ENCODE assay signal across 7 mouse cellular contexts in genomic region chr7:143086366-143086765, GRCm38 (mm10). TPM values are rescaled to one million over a fixed set of nuclear protein-coding genes. Genes with fewer than 3 reads are reported as not detected.
A peak's percentile ranks its signal among the peaks of the same experiment; 100 is the strongest.
DNase-seq lines count a peak whose midpoint lies in the region; ATAC-seq and TF ChIP-seq lines count a peak whose summit lies in the region.

No protein-coding gene starts in this region.

- TF ChIP-seq CTCF in CH12.LX (conservative IDR thresholded peaks at IDR 0.05 in 1 of 2, IDR thresholded peaks at IDR 0.05 in 1 of 2; ENCODE audit: low read depth in 2 of 2, low read length in 2 of 2), result peak; percentile 84 to 97

- H3K36me3 ChIP-seq in CH12.LX (replicated peaks in 1 of 2; ENCODE audit: control insufficient read depth in 1 of 2, insufficient read depth in 1 of 2, low read length in 1 of 2), result no peaks in the 10 kb centered on the region
- H3K36me3 ChIP-seq in heart, embryonic 15.5 days, result no peaks in the 10 kb centered on the region

- no peak overlapping the region for H3K9ac ChIP-seq in CH12.LX (ENCODE audit: insufficient read depth, low read depth)
- H3K9ac ChIP-seq in heart, embryonic 15.5 days, result peak overlapping the region; percentile 50; the same call in 1 of the 2 replicates

- no peaks in the 10 kb centered on the region for H3K79me2 ChIP-seq in CH12.LX (replicated peaks; ENCODE audit: control insufficient read depth, extremely low read depth, insufficient read depth, poor library complexity, severe bottlenecking)

- no peak for ATAC-seq in heart, embryonic 15.5 days (replicated peaks; ENCODE audit: insufficient number of reproducible peaks, insufficient read depth, low FRiP score, low read depth)

- no peaks in the 10 kb centered on the region for H3K9me3 ChIP-seq in CH12.LX (replicated peaks; ENCODE audit: low read length)
- H3K9me3 ChIP-seq in heart, embryonic 15.5 days (replicated peaks), result no peaks in the 10 kb centered on the region

- H3K4me1 ChIP-seq in CH12.LX (ENCODE audit: control insufficient read depth in 1 of 2, insufficient read depth in 2 of 2), result peaks cover 10 to 33% of the 10 kb centered on the region in 2 experiments
- H3K4me1 ChIP-seq in heart, embryonic 15.5 days (replicated peaks), result peaks cover 14% of the 10 kb centered on the region

- 42% methylated on average over 2 of the region's 2 CpGs for WGBS in heart, embryonic 15.5 days

- H3K27ac ChIP-seq in CH12.LX (ENCODE audit: insufficient read depth, low read depth), result no peak overlapping the region
- peak overlapping the region; percentile 69 for H3K27ac ChIP-seq in heart, embryonic 15.5 days

- peaks cover 20% of the 10 kb centered on the region for H3K27me3 ChIP-seq in CH12.LX (replicated peaks)
- peaks cover 7% of the 10 kb centered on the region for H3K27me3 ChIP-seq in heart, embryonic 15.5 days

- no peak for TF ChIP-seq EP300 in CH12.LX (IDR thresholded peaks at IDR 0.05; ENCODE audit: low read length)

- H3K4me3 ChIP-seq in CH12.LX (replicated peaks in 1 of 3; ENCODE audit: low read depth in 2 of 3, low read length in 2 of 3, poor library complexity in 1 of 3), result no peak overlapping the region
- peak overlapping the region; percentile 21 for H3K4me3 ChIP-seq in heart, embryonic 15.5 days

- no peak overlapping the region for H3K4me2 ChIP-seq in CH12.LX (ENCODE audit: insufficient read depth, low read depth, poor library complexity, severe bottlenecking)
- peak overlapping the region; percentile 39; the same call in 1 of the 2 replicates for H3K4me2 ChIP-seq in heart, embryonic 15.5 days

- peak; percentile 89 for TF ChIP-seq RAD21 in CH12.LX (IDR thresholded peaks at IDR 0.05; ENCODE audit: low read depth, low read length)

- DNase-seq in CH12.LX (ENCODE audit: extremely low read depth), result peak; percentile 80
- peak; percentile 69 for DNase-seq in R1 (ENCODE audit: low read depth, low spot score)
- peak; percentile 62 for DNase-seq in embryo, embryonic 11 days
- DNase-seq in kidney, postnatal 10 days, result peak; percentile 87
- DNase-seq in lung, postnatal 36 days, result peak; percentile 83
- peak; percentile 48 to 76 for DNase-seq in spleen, adult 18-20 months

- dilution Hi-C loops in CH12.LX (cut with MboI; ENCODE audit: extremely low pct_ligation_motif_present, extremely low pct_unique_long_range_greater_than_20kb, low sequenced_read_pairs), result no loop called here

- in situ Hi-C loops in CH12.LX (cut with MboI; ENCODE audit: low pct_ligation_motif_present, low pct_unique_long_range_greater_than_20kb, low sequenced_read_pairs), result no loop called here

- no peak for TF ChIP-seq POLR2A in CH12.LX (IDR thresholded peaks at IDR 0.05; ENCODE audit: low read depth, low read length)

TF ChIP-seq in CH12.LX, 34 proteins besides CTCF, POLR2A, EP300 and RAD21:
- 0 out of 2 replicates have a peak, but pooled peaks have one; percentile 25 for TF ChIP-seq IRF4 (IDR thresholded peaks at IDR 0.05; ENCODE audit: low read depth, low read length)
- TF ChIP-seq KAT2A (IDR thresholded peaks at IDR 0.05; ENCODE audit: insufficient replicate concordance, low read length), result no peak
- 0 out of 2 replicates have a peak, but pooled peaks have one; percentile 34 for TF ChIP-seq ELF1 (IDR thresholded peaks at IDR 0.05; ENCODE audit: low read depth, low read length)
- no peak for TF ChIP-seq PAX5 (IDR thresholded peaks at IDR 0.05; ENCODE audit: low read length)
- TF ChIP-seq ZC3H11A (IDR thresholded peaks at IDR 0.05; ENCODE audit: low read depth, low read length), result peak; percentile 85
- TF ChIP-seq NELFE (IDR thresholded peaks at IDR 0.05; ENCODE audit: low read depth, low read length), result peak; percentile 43; the same call in 1 of the 2 replicates
- no peak for TF ChIP-seq POLR2AphosphoS2 (IDR thresholded peaks at IDR 0.05; ENCODE audit: low read depth, low read length)
- TF ChIP-seq E2F4 (IDR thresholded peaks at IDR 0.05; ENCODE audit: insufficient replicate concordance, low read depth, low read length), result no peak
- TF ChIP-seq MAFK (IDR thresholded peaks at IDR 0.05; ENCODE audit: insufficient replicate concordance, low read length), result no peak
- peak; percentile 95 for TF ChIP-seq SMC3 (IDR thresholded peaks at IDR 0.05; ENCODE audit: low read depth, low read length)
- TF ChIP-seq RCOR1 (conservative IDR thresholded peaks at IDR 0.05; ENCODE audit: low read depth, low read length), result no peak
- no peak for TF ChIP-seq MAX (IDR thresholded peaks at IDR 0.05; ENCODE audit: low read length)
- no peak for TF ChIP-seq GABPA (IDR thresholded peaks at IDR 0.05; ENCODE audit: insufficient replicate concordance, low read depth, low read length)

RNA-seq across cellular contexts. Expression of gene Trpm5, which starts 8.1 kb away (rescaled TPM):
- total RNA-seq in CH12.LX (2012; rRNA removed) (1.3 and 1.5 TPM in 2 replicates), CH12.LX (2014; rRNA removed) (1.1 and 1.4 TPM in 2 replicates)
- 1.7 and 3.0 TPM in 2 replicates for polyA plus RNA-seq in CH12.LX (2012; ENCODE audit: insufficient read length, low read depth)
- 3.8 and 4.7 TPM in 2 replicates for polyA plus RNA-seq in heart, embryonic 15.5 days (2015; fragmentation: Nextera tagmentation; extraction: Ambion mirVana)

RNA-seq across cellular contexts. Expression of gene Tssc4, which starts 17.3 kb away (rescaled TPM):
- total RNA-seq in CH12.LX (2012; rRNA removed) (49.8 and 58.7 TPM in 2 replicates), CH12.LX (2014; rRNA removed) (47.3 and 55.1 TPM in 2 replicates)
- polyA plus RNA-seq in CH12.LX (2012; ENCODE audit: insufficient read length, low read depth), result 44.1 and 49.6 TPM in 2 replicates
- 45.7 and 66.2 TPM in 2 replicates for polyA plus RNA-seq in heart, embryonic 15.5 days (2015; fragmentation: Nextera tagmentation; extraction: Ambion mirVana)

RNA-seq across cellular contexts. Expression of gene Kcnq1, which starts 19.8 kb away (rescaled TPM):
- total RNA-seq in CH12.LX (2012; rRNA removed), result not detected in 2 replicates
- total RNA-seq in CH12.LX (2014; rRNA removed), result not detected in 2 replicates
- polyA plus RNA-seq in CH12.LX (2012; ENCODE audit: insufficient read length, low read depth), result not detected in 2 replicates
- polyA plus RNA-seq in heart, embryonic 15.5 days (2015; fragmentation: Nextera tagmentation; extraction: Ambion mirVana), result 25.8 and 27.5 TPM in 2 replicates

RNA-seq across cellular contexts. Expression of gene Cd81, which starts 33.8 kb away (rescaled TPM):
- total RNA-seq in CH12.LX (2012; rRNA removed) (275 and 327 TPM in 2 replicates), CH12.LX (2014; rRNA removed) (334 and 352 TPM in 2 replicates)
- 318 and 325 TPM in 2 replicates for polyA plus RNA-seq in CH12.LX (2012; ENCODE audit: insufficient read length, low read depth)
- polyA plus RNA-seq in heart, embryonic 15.5 days (2015; fragmentation: Nextera tagmentation; extraction: Ambion mirVana), result 780 and 813 TPM in 2 replicates

Comparison
In these comparisons a context has a peak if more than half of its experiments do, and no peak if none do; other contexts are left out.
1. RNA of gene Kcnq1, which starts 19.8 kb away (polyA plus RNA-seq): 25.8 to 27.5 TPM in heart, embryonic 15.5 days; not detected in CH12.LX; every median in the first group is over 10 times any median in the second.
2. Peak in every context shown above with its lines, with median percentiles within 50 percentile points of each other: DNase-seq.